Comparison of ENCODE assay signal across 34 mouse cellular contexts in genomic region chr12:16934423-16934822, GRCm38 (mm10).
"Had no signal": no experiment of that assay in that cellular context is flagged by ENCODE, and none has a peak within 500 bp of the region (broad histone marks: within the 10 kb centered on the region; RNA-seq: fewer than 3 reads in every experiment).

No protein-coding gene starts in this region.

- H3K9me3 ChIP-seq: heart, embryonic 10.5 days; heart, embryonic 12.5 days; heart, embryonic 13.5 days; heart, embryonic 15.5 days; hindbrain, embryonic 10.5 days; hindbrain, embryonic 13.5 days; hindbrain, embryonic 15.5 days; intestine, embryonic 15.5 days; kidney, embryonic 15.5 days had no signal

- H3K27ac ChIP-seq: heart, embryonic 10.5 days; heart, embryonic 13.5 days; heart, embryonic 15.5 days; hindbrain, embryonic 10.5 days; hindbrain, embryonic 13.5 days; hindbrain, embryonic 14.5 days; hindbrain, embryonic 15.5 days; hindbrain, postnatal 0 days; intestine, embryonic 15.5 days; kidney, embryonic 15.5 days; kidney, postnatal 0 days; layer of hippocampus, adult 2 months; left cerebral cortex, adult 2 months had no signal

- H3K4me1 ChIP-seq: heart, embryonic 10.5 days; heart, embryonic 12.5 days; heart, embryonic 13.5 days; heart, embryonic 15.5 days; hindbrain, embryonic 10.5 days; hindbrain, embryonic 13.5 days; hindbrain, embryonic 15.5 days; intestine, embryonic 15.5 days; kidney, embryonic 15.5 days had no signal

- H3K4me2 ChIP-seq: heart, embryonic 11.5 days; heart, embryonic 12.5 days; heart, embryonic 13.5 days; heart, embryonic 15.5 days; hindbrain, embryonic 13.5 days; hindbrain, embryonic 14.5 days; hindbrain, embryonic 15.5 days; intestine, embryonic 15.5 days; kidney, embryonic 15.5 days had no signal

- H3K36me3 ChIP-seq: intestine, embryonic 15.5 days had no signal

- H3K9ac ChIP-seq: heart, embryonic 12.5 days; heart, embryonic 13.5 days; heart, embryonic 15.5 days; hindbrain, embryonic 13.5 days; hindbrain, embryonic 14.5 days; hindbrain, embryonic 15.5 days; intestine, embryonic 15.5 days; kidney, embryonic 15.5 days had no signal

- H3K4me3 ChIP-seq: heart, embryonic 10.5 days; heart, embryonic 12.5 days; heart, embryonic 13.5 days; heart, embryonic 15.5 days; hindbrain, embryonic 10.5 days; hindbrain, embryonic 13.5 days; hindbrain, embryonic 15.5 days; intestine, embryonic 15.5 days; kidney, embryonic 15.5 days; layer of hippocampus, adult 2 months; left cerebral cortex, adult 2 months had no signal

- DNase-seq: heart, postnatal 10 days; heart, postnatal 14 days; heart, postnatal 36 days; heart, postnatal 4 days; kidney, adult 11 months; kidney, adult 18-20 months; kidney, adult 2 months; kidney, adult 8-10 months; kidney, adult 9 months; kidney, postnatal 10 days; kidney, postnatal 14 days; kidney, postnatal 25 days; kidney, postnatal 36 days; kidney, postnatal 4 days; layer of hippocampus, adult 9-11 months; layer of hippocampus, postnatal 36 days had no signal

- H3K27me3 ChIP-seq: heart, embryonic 12.5 days; heart, embryonic 13.5 days; heart, embryonic 15.5 days; hindbrain, embryonic 13.5 days; hindbrain, embryonic 15.5 days; intestine, embryonic 15.5 days; kidney, embryonic 15.5 days had no signal

- ATAC-seq: hindbrain, embryonic 16.5 days; hindbrain, postnatal 0 days; inflammation-experienced regulatory T-cells, adult 6 months; intestine, embryonic 15.5 days; intestine, embryonic 16.5 days had no signal
